Mouse (Mus musculus): ENCODE measurements around the gene Rreb1.

GRCm38 (mm10) chr13:37835296-37835695, 57.1 kb downstream of the Rreb1 start:
- TF ChIP-seq GATA1 (IDR thresholded peaks at IDR 0.05; ENCODE audit: borderline replicate concordance, low read length) (no peak), FLI1 (IDR thresholded peaks at IDR 0.05; ENCODE audit: low read length) (no peak)

Data from megakaryocyte, embryonic 14.5 days (primary cell).